Mouse (Mus musculus) heart, postnatal 0 days (tissue): ENCODE measurements around the gene Ankib1. TPM values are rescaled to one million over a fixed set of nuclear protein-coding genes. Genes with fewer than 3 reads are reported as not detected.

Source experiments
- ATAC-seq: fragments of 200-750 bp; cut with Nextera tagmentation; 2 replicates; pipeline ENCODE4 v1.8.0; 2017; ENCODE audit warnings: low read depth, moderate number of reproducible peaks, moderate library complexity; ENCODE audit not compliant: insufficient read depth
- DNase-seq: peaks from one replicate; pipeline ENCODE4 v3.0.0-alpha.2; 2016; ENCODE audit warnings: low spot score
- H3K27ac ChIP-seq: fragments of 300-500 bp; sonication (generic); 2 replicates; pipeline ENCODE4 v1.5.1; 2014; ENCODE audit warnings: low read depth, mild to moderate bottlenecking
- H3K27me3 ChIP-seq: fragments of 300-500 bp; sonication (generic); 2 replicates; pipeline ENCODE4 v1.6.1; 2014; ENCODE audit warnings: low read length, mixed read lengths; ENCODE audit not compliant: control insufficient read depth, insufficient read depth
- H3K36me3 ChIP-seq: fragments of 300-500 bp; sonication (generic); replicated peaks from 2 replicates; pipeline ENCODE4 v1.6.1; 2014; ENCODE audit warnings: low read length, mixed read lengths; ENCODE audit not compliant: control insufficient read depth, insufficient read depth
- H3K4me1 ChIP-seq: fragments of 300-500 bp; sonication (generic); 2 replicates; pipeline ENCODE4 v1.6.1; 2014; ENCODE audit warnings: antibody characterized with exemption; ENCODE audit not compliant: control insufficient read depth, insufficient read depth
- H3K4me2 ChIP-seq: fragments of 300-500 bp; sonication (generic); 2 replicates; pipeline ENCODE4 v1.6.1; 2014; ENCODE audit warnings: low read depth, mild to moderate bottlenecking, low read length, moderate library complexity
- H3K4me3 ChIP-seq: fragments of 300-500 bp; sonication (generic); 2 replicates; pipeline ENCODE4 v1.5.1; 2014; ENCODE audit warnings: low read depth, low read length
- H3K9ac ChIP-seq: fragments of 300-500 bp; sonication (generic); replicated peaks from 2 replicates; pipeline ENCODE4 v1.6.1; 2014; ENCODE audit warnings: low read depth, low read length, mixed read lengths
- H3K9me3 ChIP-seq: fragments of 300-500 bp; sonication (generic); replicated peaks from 2 replicates; pipeline ENCODE4 v1.6.1; 2016; ENCODE audit warnings: low read length; ENCODE audit not compliant: control insufficient read depth
- CTCF ChIP-seq: IDR thresholded peaks from 2 replicates; pipeline ENCODE4 v1.5.1; 2016; ENCODE audit warnings: antibody characterized with exemption, control low read depth, low read depth
- EP300 ChIP-seq: IDR thresholded peaks from 2 replicates; pipeline ENCODE4 v1.6.1; 2016; ENCODE audit warnings: antibody characterized with exemption, low read depth
- WGBS: fragments of 180-500 bp; shearing (Covaris S2); extraction: QIAGEN DNeasy Blood & Tissue Kit; methylation state at CpG from one replicate; pipeline ENCODE4 v1.1.7; 2014; 5-methylcytosine and 5-hydroxymethylcytosine counted together
- polyA plus RNA-seq: library from polyadenylated mRNA; unstranded; fragments of >200 nt; fragmentation: Nextera tagmentation; extraction: Ambion mirVana; gene quantifications from 2 replicates; pipeline ENCODE4 v1.2.1, GENCODE M21; 2015
- total RNA-seq: library from RNA; depleted of rRNA; stranded (reverse); fragments of >200 nt; gene quantifications from 2 replicates; pipeline ENCODE4 v1.2.3, GENCODE M21; 2014; ENCODE audit warnings: low replicate concordance

Gene Ankib1
- total and polyA plus RNA-seq, 2 experiments from 2014 or later = 3.7 to 10.2 TPM

- Histone ChIP-seq H3K36me3 (peaks cover 53% of the 10 kb centered on the region), H3K4me2 (no peak overlapping the region), H3K27ac (no peak overlapping the region), H3K27me3 (no peaks in the 10 kb centered on the region), H3K4me3 (no peak overlapping the region), H3K9me3 (no peaks in the 10 kb centered on the region), H3K9ac (no peak overlapping the region), H3K4me1 (no peaks in the 10 kb centered on the region)
- WGBS = 66% methylated on average over 4 of the region's 4 CpGs
- DNase-seq (no peak), ATAC-seq (no peak)
- TF ChIP-seq CTCF (no peak), EP300 (no peak)
These were observed 107.5 kb downstream of the Ankib1 start for GRCm38 (mm10) chr5:3695191-3695590.

GRCm38 (mm10) chr5:3692956-3693355 lies 109.8 kb downstream of the Ankib1 start:
- Histone ChIP-seq H3K4me3 (no peak overlapping the region), H3K4me1 (no peaks in the 10 kb centered on the region), H3K4me2 (no peak overlapping the region), H3K27me3 (no peaks in the 10 kb centered on the region), H3K9me3 (no peaks in the 10 kb centered on the region), H3K36me3 (peaks cover 59% of the 10 kb centered on the region), H3K9ac (no peak overlapping the region), H3K27ac (no peak overlapping the region)
- ATAC-seq (no peak), DNase-seq (no peak)
- TF ChIP-seq CTCF = no peak
- TF ChIP-seq EP300 = no peak
- 90% methylated on average over 9 of the region's 9 CpGs for WGBS

- Histone ChIP-seq H3K4me3 (no peak overlapping the region), H3K36me3 (peaks cover 52% of the 10 kb centered on the region), H3K9me3 (no peaks in the 10 kb centered on the region), H3K27me3 (no peaks in the 10 kb centered on the region), H3K9ac (no peak overlapping the region), H3K4me2 (no peak overlapping the region), H3K27ac (no peak overlapping the region), H3K4me1 (no peaks in the 10 kb centered on the region)
- ATAC-seq (no peak), DNase-seq (no peak)
- WGBS = 97% methylated on average over 3 of the region's 3 CpGs
- no peak for TF ChIP-seq EP300
These were observed 111.4 kb downstream of the Ankib1 start for GRCm38 (mm10) chr5:3691283-3691682.

- 85% methylated on average over 8 of the region's 8 CpGs for WGBS
- H3K4me1 ChIP-seq = no peaks in the 10 kb centered on the region
- H3K27ac ChIP-seq = no peak overlapping the region
- no peak overlapping the region for H3K4me3 ChIP-seq
- TF ChIP-seq EP300 = no peak
- TF ChIP-seq CTCF = no peak
- ATAC-seq = no peak
- no peak overlapping the region for H3K4me2 ChIP-seq
- H3K36me3 ChIP-seq = peaks cover 38% of the 10 kb centered on the region
- H3K9me3 ChIP-seq = no peaks in the 10 kb centered on the region
- DNase-seq = no peak
- H3K27me3 ChIP-seq = no peaks in the 10 kb centered on the region
- H3K9ac ChIP-seq = no peak overlapping the region
These were observed 114.4 kb downstream of the Ankib1 start for GRCm38 (mm10) chr5:3688298-3688697.

- TF ChIP-seq EP300 (no peak), CTCF (no peak)
- ATAC-seq (no peak), DNase-seq (no peak)
- no peaks in the 10 kb centered on the region for H3K9me3 ChIP-seq
- no peak overlapping the region for H3K4me3 ChIP-seq
- H3K9ac ChIP-seq = no peak overlapping the region
- H3K27me3 ChIP-seq = no peaks in the 10 kb centered on the region
- no peak overlapping the region for H3K27ac ChIP-seq
- H3K4me2 ChIP-seq = no peak overlapping the region
- no peaks in the 10 kb centered on the region for H3K4me1 ChIP-seq
- H3K36me3 ChIP-seq = no peaks in the 10 kb centered on the region
- 81% methylated on average over 6 of the region's 6 CpGs for whole genome bisulfite sequencing
These were observed 132.7 kb downstream of the Ankib1 start for GRCm38 (mm10) chr5:3669938-3670554.

GRCm38 (mm10) chr5:3666585-3666984 lies 136.1 kb downstream of the Ankib1 start:
- H3K9me3 ChIP-seq = no peaks in the 10 kb centered on the region
- no peak overlapping the region for H3K4me2 ChIP-seq
- DNase-seq = no peak
- H3K27me3 ChIP-seq = no peaks in the 10 kb centered on the region
- H3K4me3 ChIP-seq = no peak overlapping the region
- WGBS = 83% methylated on average over 12 of the region's 12 CpGs
- no peak for ATAC-seq
- H3K4me1 ChIP-seq = no peaks in the 10 kb centered on the region
- H3K9ac ChIP-seq = no peak overlapping the region
- no peaks in the 10 kb centered on the region for H3K36me3 ChIP-seq
- TF ChIP-seq CTCF (no peak), EP300 (no peak)
- H3K27ac ChIP-seq = no peak overlapping the region
